ENCODE assay signal across 23 mouse cellular contexts in the genomic region with DNA sequence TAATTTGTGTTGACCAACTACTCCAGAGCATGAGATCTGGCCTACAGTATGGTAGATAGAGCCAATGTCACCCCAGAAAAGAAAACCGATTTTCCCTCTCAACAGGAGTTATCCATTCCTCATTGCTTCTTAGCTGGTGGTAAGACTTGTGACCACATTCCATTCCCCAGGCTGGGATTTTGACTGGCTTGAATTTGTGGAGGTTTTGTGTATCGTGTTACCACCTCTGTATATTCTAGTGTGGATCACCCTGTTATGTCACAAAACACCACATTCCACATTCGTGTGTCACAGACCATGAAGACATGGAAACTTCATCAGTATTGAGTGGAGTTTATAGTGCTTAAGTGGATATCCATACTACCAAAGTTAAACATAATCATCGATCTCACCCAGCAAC.
DNase-seq lines count a peak whose midpoint lies in the region; ATAC-seq and TF ChIP-seq lines count a peak whose summit lies in the region.
"Had no signal": no experiment of that assay in that cellular context is flagged by ENCODE, and none has a peak within 500 bp of the region (broad histone marks: within the 10 kb centered on the region; RNA-seq: fewer than 3 reads in every experiment).

No protein-coding gene starts in this region.

- H3K27me3 ChIP-seq in embryonic facial prominence, embryonic 11.5 days (ENCODE audit: control insufficient read depth, insufficient read depth, low read length), result no peaks in the 10 kb centered on the region
- no peaks in the 10 kb centered on the region for H3K27me3 ChIP-seq in embryonic facial prominence, embryonic 10.5 days (replicated peaks; ENCODE audit: low read depth, poor library complexity, severe bottlenecking)
- no peaks in the 10 kb centered on the region for H3K27me3 ChIP-seq in testis, adult 2 months (ENCODE audit: control insufficient read depth, insufficient read depth, low read length)
- H3K27me3 ChIP-seq: embryonic facial prominence, embryonic 12.5 days; forebrain, embryonic 13.5 days; forebrain, embryonic 15.5 days had no signal

- TF ChIP-seq POLR2A in testis, adult 2 months (IDR thresholded peaks at IDR 0.05; ENCODE audit: control insufficient read depth, low read depth, low read length), result no peak

- no peak overlapping the region for H3K27ac ChIP-seq in embryonic facial prominence, embryonic 11.5 days (replicated peaks; ENCODE audit: low read depth, low read length)
- H3K27ac ChIP-seq in embryonic facial prominence, embryonic 10.5 days (replicated peaks), result no peak overlapping the region
- H3K27ac ChIP-seq in testis, adult 2 months (ENCODE audit: control insufficient read depth, insufficient read depth, low read depth, low read length), result no peak overlapping the region
- H3K27ac ChIP-seq: embryonic facial prominence, embryonic 12.5 days; forebrain, embryonic 13.5 days; forebrain, embryonic 15.5 days had no signal

- DNase-seq in embryonic facial prominence, embryonic 11.5 days (ENCODE audit: low spot score), result peak; percentile 2
- no peak for DNase-seq in embryonic facial prominence, embryonic 10.5 days (ENCODE audit: low spot score)
- no peak for DNase-seq in testis, postnatal 14 days (ENCODE audit: low spot score)
- peak; percentile 11 for DNase-seq in R1 (ENCODE audit: low read depth, low spot score)
- DNase-seq in mesoderm, embryonic 11.5 days (ENCODE audit: low read depth, low spot score), result peak; percentile 12
- no peak for DNase-seq in heart, adult 11 months
- no peak for DNase-seq in embryo, embryonic 9.5 days (ENCODE audit: extremely low spot score)
- DNase-seq: adrenal gland, adult 2 months; adrenal gland, postnatal 10 days; adrenal gland, postnatal 25 days; cerebellum, adult 11 months; cerebellum, adult 18-20 months; cerebellum, adult 8-10 months; cerebellum, adult 9-11 months; cerebellum, postnatal 14 days; cerebellum, postnatal 36 days; embryo, embryonic 11 days; forebrain, postnatal 0 days had no signal

- H3K9ac ChIP-seq in embryonic facial prominence, embryonic 11.5 days (replicated peaks; ENCODE audit: low read length), result no peak overlapping the region
- H3K9ac ChIP-seq: embryonic facial prominence, embryonic 12.5 days; forebrain, embryonic 13.5 days; forebrain, embryonic 15.5 days; forebrain, postnatal 0 days had no signal

- WGBS in embryonic facial prominence, embryonic 11.5 days, result 75% methylated on average over 4 of the region's 4 CpGs
- WGBS in embryonic facial prominence, embryonic 10.5 days, result 86% methylated on average over 4 of the region's 4 CpGs

- no peaks in the 10 kb centered on the region for H3K9me3 ChIP-seq in embryonic facial prominence, embryonic 11.5 days (replicated peaks; ENCODE audit: control insufficient read depth, low read length)
- H3K9me3 ChIP-seq in embryonic facial prominence, embryonic 10.5 days, result no peaks in the 10 kb centered on the region
- H3K9me3 ChIP-seq: embryonic facial prominence, embryonic 12.5 days; forebrain, embryonic 13.5 days; forebrain, embryonic 15.5 days had no signal

- no peak overlapping the region for H3K4me3 ChIP-seq in embryonic facial prominence, embryonic 11.5 days (ENCODE audit: low read depth, low read length)
- H3K4me3 ChIP-seq in embryonic facial prominence, embryonic 10.5 days, result no peak overlapping the region
- H3K4me3 ChIP-seq in testis, adult 2 months (ENCODE audit: control insufficient read depth, low read depth, low read length), result peak overlapping the region; percentile 59
- H3K4me3 ChIP-seq: embryonic facial prominence, embryonic 12.5 days; forebrain, embryonic 13.5 days; forebrain, embryonic 15.5 days had no signal

- no peaks in the 10 kb centered on the region for H3K36me3 ChIP-seq in embryonic facial prominence, embryonic 11.5 days (replicated peaks; ENCODE audit: control insufficient read depth, insufficient read depth, low read depth, low read length)
- no peaks in the 10 kb centered on the region for H3K36me3 ChIP-seq in embryonic facial prominence, embryonic 10.5 days (replicated peaks)
- H3K36me3 ChIP-seq in testis, adult 2 months (ENCODE audit: control insufficient read depth, insufficient read depth, low read length), result no peaks in the 10 kb centered on the region
- H3K36me3 ChIP-seq: embryonic facial prominence, embryonic 12.5 days; forebrain, embryonic 15.5 days had no signal

- TF ChIP-seq CTCF in testis, adult 2 months (IDR thresholded peaks at IDR 0.05; ENCODE audit: control insufficient read depth, insufficient read depth, insufficient replicate concordance, low read depth, low read length), result no peak

- no peak for ATAC-seq in embryonic facial prominence, embryonic 11.5 days (replicated peaks; ENCODE audit: insufficient number of reproducible peaks, low FRiP score, low TSS enrichment, low read depth)
- ATAC-seq: forebrain, embryonic 13.5 days; forebrain, embryonic 15.5 days; forebrain, postnatal 0 days; Patski had no signal

- H3K4me2 ChIP-seq in embryonic facial prominence, embryonic 11.5 days (ENCODE audit: low read depth, low read length), result no peak overlapping the region
- H3K4me2 ChIP-seq: embryonic facial prominence, embryonic 12.5 days; forebrain, embryonic 13.5 days; forebrain, embryonic 15.5 days had no signal

- H3K4me1 ChIP-seq in embryonic facial prominence, embryonic 11.5 days (ENCODE audit: control insufficient read depth, insufficient read depth, low read length), result no peaks in the 10 kb centered on the region
- H3K4me1 ChIP-seq in embryonic facial prominence, embryonic 10.5 days, result no peaks in the 10 kb centered on the region
- peaks cover 4% of the 10 kb centered on the region; the same call in 1 of the 2 replicates for H3K4me1 ChIP-seq in testis, adult 2 months (ENCODE audit: control insufficient read depth, insufficient read depth, low read length)
- H3K4me1 ChIP-seq: embryonic facial prominence, embryonic 12.5 days; forebrain, embryonic 13.5 days; forebrain, embryonic 15.5 days had no signal

Comparison
In these comparisons a context has a peak if more than half of its experiments do, and no peak if none do; other contexts are left out.
1. DNase-seq: peak in embryonic facial prominence, embryonic 11.5 days (single experiment), R1 (single experiment) and mesoderm, embryonic 11.5 days (single experiment); none in embryonic facial prominence, embryonic 10.5 days (single experiment), testis, postnatal 14 days (single experiment), heart, adult 11 months (single experiment) and embryo, embryonic 9.5 days (single experiment).